Mouse (Mus musculus) spleen, postnatal 36 days (tissue): Measurements from ENCODE around the gene Tfip11.
"Not testable (repeated sequence)": the region's sequence is repeated elsewhere in the genome, so short reads cannot be mapped to it uniquely, and the experiment has no call there.

ENCODE experiments used
- DNase-seq, 2 experiments: peaks; one replicate each; pipeline ENCODE4 v3.0.0; 2022; ENCODE audit warnings: low spot score in 2 of 2, mixed read lengths in 1 of 2

Gene Tfip11

GRCm38 (mm10) chr5:112289819-112290535 lies 36.2 kb upstream of the Tfip11 start:
- no peak for DNase-seq

- no peak for DNase-seq
These were observed 35.6 kb upstream of the Tfip11 start for GRCm38 (mm10) chr5:112290536-112290880.

- peak; percentile 74 to 80 for DNase-seq
These were observed 34.3 kb upstream of the Tfip11 start for GRCm38 (mm10) chr5:112291866-112292265.

- no peak for DNase-seq
These were observed 33.7 kb upstream of the Tfip11 start for GRCm38 (mm10) chr5:112292343-112292980.

- DNase-seq, result no peak
These were observed 32.4 kb upstream of the Tfip11 start for GRCm38 (mm10) chr5:112293800-112294199.

- DNase-seq, result no peak
These were observed 31.5 kb upstream of the Tfip11 start for GRCm38 (mm10) chr5:112294696-112295095.

GRCm38 (mm10) chr5:112295162-112295561 lies 31.0 kb upstream of the Tfip11 start:
- DNase-seq, result no peak

- DNase-seq, result no peak
These were observed 30.6 kb upstream of the Tfip11 start for GRCm38 (mm10) chr5:112295564-112295963.

GRCm38 (mm10) chr5:112296404-112297181 lies 29.6 kb upstream of the Tfip11 start:
- DNase-seq, result no peak

- peak; percentile 41 to 49 for DNase-seq
These were observed 28.9 kb upstream of the Tfip11 start for GRCm38 (mm10) chr5:112297257-112297656.

- DNase-seq, result peak in 1 of 2 experiments; percentile 41
These were observed 27.8 kb upstream of the Tfip11 start for GRCm38 (mm10) chr5:112298226-112298988.

GRCm38 (mm10) chr5:112299399-112299798 lies 26.8 kb upstream of the Tfip11 start:
- DNase-seq, result no peak

GRCm38 (mm10) chr5:112300112-112300511 lies 26.0 kb upstream of the Tfip11 start:
- no peak for DNase-seq

GRCm38 (mm10) chr5:112300721-112301308 lies 25.3 kb upstream of the Tfip11 start:
- DNase-seq, result no peak

- DNase-seq, result no peak
These were observed 24.5 kb upstream of the Tfip11 start for GRCm38 (mm10) chr5:112301694-112302093.

GRCm38 (mm10) chr5:112302310-112302709 lies 23.8 kb upstream of the Tfip11 start:
- DNase-seq, result no peak

- no peak for DNase-seq
These were observed 20.3 kb upstream of the Tfip11 start for GRCm38 (mm10) chr5:112305842-112306241.

GRCm38 (mm10) chr5:112313222-112313885 lies 12.8 kb upstream of the Tfip11 start:
- no peak for DNase-seq

GRCm38 (mm10) chr5:112316468-112316867 lies 9.7 kb upstream of the Tfip11 start:
- no peak for DNase-seq

- DNase-seq, result no peak
These were observed 8.8 kb upstream of the Tfip11 start for GRCm38 (mm10) chr5:112317328-112317727.

GRCm38 (mm10) chr5:112319343-112319742 lies 6.8 kb upstream of the Tfip11 start:
- DNase-seq, result not testable (repeated sequence)
